Mouse (Mus musculus): ENCODE results near the gene Mcam.

Mcam gene

GRCm38 (mm10) chr9:44135731-44136411 lies 1.6 kb downstream of the Mcam start:
- no peak for DNase-seq (ENCODE audit: low read depth, low spot score)

- DNase-seq (ENCODE audit: low read depth, low spot score): no peak
Observed at GRCm38 (mm10) chr9:44137846-44138245, 3.6 kb downstream of the Mcam start.

- DNase-seq (ENCODE audit: low read depth, low spot score): no peak
Observed at GRCm38 (mm10) chr9:44141951-44142350, 7.7 kb downstream of the Mcam start.

GRCm38 (mm10) chr9:44143421-44143820 lies 9.2 kb downstream of the Mcam start:
- DNase-seq (ENCODE audit: low read depth, low spot score): no peak

- no peak for DNase-seq (ENCODE audit: low read depth, low spot score)
Observed at GRCm38 (mm10) chr9:44144023-44144717, 9.9 kb downstream of the Mcam start.

- no peak for DNase-seq (ENCODE audit: low read depth, low spot score)
Observed at GRCm38 (mm10) chr9:44144718-44145060, 10.4 kb downstream of the Mcam start.

GRCm38 (mm10) chr9:44147290-44147689 lies 13.0 kb downstream of the Mcam start:
- DNase-seq (ENCODE audit: low read depth, low spot score): no peak

- no peak for DNase-seq (ENCODE audit: low read depth, low spot score)
Observed at GRCm38 (mm10) chr9:44159886-44160285, 25.6 kb downstream of the Mcam start.

GRCm38 (mm10) chr9:44168931-44169330 lies 34.7 kb downstream of the Mcam start:
- DNase-seq (ENCODE audit: low read depth, low spot score): no peak

- no peak for DNase-seq (ENCODE audit: low read depth, low spot score)
Observed at GRCm38 (mm10) chr9:44170691-44171151, 36.5 kb downstream of the Mcam start.

GRCm38 (mm10) chr9:44175556-44175955 lies 41.3 kb downstream of the Mcam start:
- DNase-seq (ENCODE audit: low read depth, low spot score): no peak

- no peak for DNase-seq (ENCODE audit: low read depth, low spot score)
Observed at GRCm38 (mm10) chr9:44175957-44176356, 41.7 kb downstream of the Mcam start.

GRCm38 (mm10) chr9:44177405-44177804 lies 43.1 kb downstream of the Mcam start:
- DNase-seq (ENCODE audit: low read depth, low spot score): no peak

GRCm38 (mm10) chr9:44178389-44178788 lies 44.1 kb downstream of the Mcam start:
- DNase-seq (ENCODE audit: low read depth, low spot score): peak; percentile 90

- DNase-seq (ENCODE audit: low read depth, low spot score): no peak
Observed at GRCm38 (mm10) chr9:44178811-44179210, 44.5 kb downstream of the Mcam start.

- no peak for DNase-seq (ENCODE audit: low read depth, low spot score)
Observed at GRCm38 (mm10) chr9:44181537-44181936, 47.3 kb downstream of the Mcam start.

- DNase-seq (ENCODE audit: low read depth, low spot score): no peak
Observed at GRCm38 (mm10) chr9:44182260-44182659, 48.0 kb downstream of the Mcam start.

GRCm38 (mm10) chr9:44188223-44188622 lies 54.0 kb downstream of the Mcam start:
- DNase-seq (ENCODE audit: low read depth, low spot score): no peak

- DNase-seq (ENCODE audit: low read depth, low spot score): no peak
Observed at GRCm38 (mm10) chr9:44191166-44191565, 56.9 kb downstream of the Mcam start.

- no peak for DNase-seq (ENCODE audit: low read depth, low spot score)
Observed at GRCm38 (mm10) chr9:44192312-44192711, 58.0 kb downstream of the Mcam start.

All from WW6 (cell line).